Mouse (Mus musculus): Measurements from ENCODE around the gene Adgrl3. TPM values are rescaled to one million over a fixed set of nuclear protein-coding genes. Genes with fewer than 3 reads are reported as not detected.

The Adgrl3 gene
- polyA plus RNA-seq, 1 experiment, result 0.95 TPM

DNA sequence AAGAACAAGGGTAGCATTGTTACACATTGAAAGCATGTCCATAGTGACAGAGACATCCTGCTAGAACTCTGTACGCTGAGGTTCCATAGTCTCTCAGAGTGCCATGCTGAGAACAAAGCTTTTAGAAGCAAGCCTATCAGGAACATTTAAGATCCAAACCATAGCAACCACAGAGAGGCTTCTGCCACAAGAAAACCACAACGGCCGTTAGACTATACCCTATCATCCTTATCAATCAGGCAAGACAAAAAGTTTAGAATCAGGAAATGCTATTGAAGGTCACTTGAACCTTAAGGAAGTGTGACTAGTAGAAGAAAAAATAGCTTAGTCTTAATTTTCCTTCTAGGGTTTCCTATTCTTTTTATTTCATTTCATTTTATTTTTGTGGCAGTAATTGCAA, 464.0 kb downstream of the Adgrl3 start:
- Histone ChIP-seq H3K4me3 (ENCODE audit: insufficient read depth, low read depth, low read length) (no peak overlapping the region), H3K36me3 (ENCODE audit: control insufficient read depth, insufficient read depth, low read length) (no peaks in the 10 kb centered on the region), H3K27me3 (replicated peaks; ENCODE audit: control insufficient read depth, insufficient read depth, low read length) (no peaks in the 10 kb centered on the region), H3K4me1 (ENCODE audit: control insufficient read depth, insufficient read depth, low read length) (no peaks in the 10 kb centered on the region), H3K27ac (ENCODE audit: insufficient read depth, low read depth, low read length) (no peak overlapping the region)
- no peak for TF ChIP-seq CTCF (conservative IDR thresholded peaks at IDR 0.05; ENCODE audit: insufficient read depth, insufficient read length, low read depth, low read length)
- no peak for TF ChIP-seq POLR2A (IDR thresholded peaks at IDR 0.05; ENCODE audit: low read depth, low read length)
- no peak for DNase-seq
- WGBS, result 85% methylated on average over 3 of the region's 3 CpGs

DNA sequence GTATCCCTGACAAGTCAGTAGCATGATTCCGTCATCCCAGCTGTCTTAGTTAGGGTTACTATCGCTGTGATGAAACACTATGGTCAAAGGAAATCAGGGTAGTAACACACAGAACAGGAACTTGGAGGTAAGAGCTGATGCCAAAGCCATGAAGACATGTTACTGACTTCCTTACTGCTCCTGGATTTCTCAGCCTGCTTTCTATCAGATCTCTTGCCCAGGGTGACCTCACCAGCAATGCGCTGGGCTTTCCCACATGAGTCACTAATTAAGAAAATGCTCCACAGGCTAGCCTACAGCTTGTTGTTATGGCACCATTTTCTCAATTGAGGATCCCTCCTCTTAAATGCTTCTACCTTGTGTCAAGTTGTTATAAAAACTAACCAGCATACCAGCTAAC, 481.1 kb downstream of the Adgrl3 start:
- H3K27me3 ChIP-seq (replicated peaks; ENCODE audit: control insufficient read depth, insufficient read depth, low read length), result no peaks in the 10 kb centered on the region
- DNase-seq, result no peak
- TF ChIP-seq POLR2A (IDR thresholded peaks at IDR 0.05; ENCODE audit: low read depth, low read length), result no peak
- no peak for TF ChIP-seq CTCF (conservative IDR thresholded peaks at IDR 0.05; ENCODE audit: insufficient read depth, insufficient read length, low read depth, low read length)
- no peaks in the 10 kb centered on the region for H3K36me3 ChIP-seq (ENCODE audit: control insufficient read depth, insufficient read depth, low read length)
- no peaks in the 10 kb centered on the region for H3K4me1 ChIP-seq (ENCODE audit: control insufficient read depth, insufficient read depth, low read length)
- no peak overlapping the region for H3K27ac ChIP-seq (ENCODE audit: insufficient read depth, low read depth, low read length)
- H3K4me3 ChIP-seq (ENCODE audit: insufficient read depth, low read depth, low read length), result no peak overlapping the region
- 86% methylated on average over 3 of the region's 3 CpGs for WGBS

DNA sequence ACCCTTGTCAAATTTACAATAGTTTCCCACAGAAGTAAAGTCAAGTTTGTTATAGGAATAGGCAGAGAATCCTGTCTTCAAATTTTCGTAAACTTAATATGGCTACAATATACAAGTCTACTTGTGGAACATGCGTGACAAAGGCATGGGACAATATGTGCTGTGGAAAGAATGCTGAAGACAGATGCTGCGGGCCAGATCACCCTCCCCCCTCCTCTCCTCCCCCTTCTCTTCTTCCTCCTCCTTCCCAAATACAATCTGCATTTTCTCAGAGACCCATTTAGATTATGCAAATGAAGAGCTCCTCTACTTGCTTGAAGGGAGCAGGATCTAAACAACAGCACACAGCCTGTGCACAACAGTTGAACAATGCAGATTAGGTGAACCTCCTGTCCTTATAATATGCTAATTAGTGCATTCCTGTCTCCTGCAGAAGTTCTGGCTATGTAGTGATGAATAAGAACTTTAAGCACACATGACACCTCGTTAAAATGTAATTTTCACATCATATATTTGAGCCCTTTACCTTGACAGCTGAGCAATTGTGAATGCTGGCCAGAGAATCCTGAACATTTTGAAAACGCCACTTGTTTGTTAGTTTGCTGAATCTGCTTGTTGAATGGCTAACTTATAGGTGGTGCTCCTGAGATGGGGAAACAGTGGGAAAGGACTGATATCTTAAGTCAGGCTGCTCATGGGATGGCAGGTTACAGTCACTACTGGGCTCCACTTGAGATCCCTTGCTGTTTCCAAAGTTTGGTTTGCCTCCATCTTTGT, 499.0 kb downstream of the Adgrl3 start:
- no peaks in the 10 kb centered on the region for H3K36me3 ChIP-seq (ENCODE audit: control insufficient read depth, insufficient read depth, low read length)
- no peaks in the 10 kb centered on the region for H3K4me1 ChIP-seq (ENCODE audit: control insufficient read depth, insufficient read depth, low read length)
- no peak for DNase-seq
- no peak for TF ChIP-seq CTCF (conservative IDR thresholded peaks at IDR 0.05; ENCODE audit: insufficient read depth, insufficient read length, low read depth, low read length)
- no peak for TF ChIP-seq POLR2A (IDR thresholded peaks at IDR 0.05; ENCODE audit: low read depth, low read length)
- no peak overlapping the region for H3K4me3 ChIP-seq (ENCODE audit: insufficient read depth, low read depth, low read length)
- 60% methylated on average over 5 of the region's 5 CpGs for WGBS
- H3K27ac ChIP-seq (ENCODE audit: insufficient read depth, low read depth, low read length), result no peak overlapping the region
- H3K27me3 ChIP-seq (replicated peaks; ENCODE audit: control insufficient read depth, insufficient read depth, low read length), result no peaks in the 10 kb centered on the region

DNA sequence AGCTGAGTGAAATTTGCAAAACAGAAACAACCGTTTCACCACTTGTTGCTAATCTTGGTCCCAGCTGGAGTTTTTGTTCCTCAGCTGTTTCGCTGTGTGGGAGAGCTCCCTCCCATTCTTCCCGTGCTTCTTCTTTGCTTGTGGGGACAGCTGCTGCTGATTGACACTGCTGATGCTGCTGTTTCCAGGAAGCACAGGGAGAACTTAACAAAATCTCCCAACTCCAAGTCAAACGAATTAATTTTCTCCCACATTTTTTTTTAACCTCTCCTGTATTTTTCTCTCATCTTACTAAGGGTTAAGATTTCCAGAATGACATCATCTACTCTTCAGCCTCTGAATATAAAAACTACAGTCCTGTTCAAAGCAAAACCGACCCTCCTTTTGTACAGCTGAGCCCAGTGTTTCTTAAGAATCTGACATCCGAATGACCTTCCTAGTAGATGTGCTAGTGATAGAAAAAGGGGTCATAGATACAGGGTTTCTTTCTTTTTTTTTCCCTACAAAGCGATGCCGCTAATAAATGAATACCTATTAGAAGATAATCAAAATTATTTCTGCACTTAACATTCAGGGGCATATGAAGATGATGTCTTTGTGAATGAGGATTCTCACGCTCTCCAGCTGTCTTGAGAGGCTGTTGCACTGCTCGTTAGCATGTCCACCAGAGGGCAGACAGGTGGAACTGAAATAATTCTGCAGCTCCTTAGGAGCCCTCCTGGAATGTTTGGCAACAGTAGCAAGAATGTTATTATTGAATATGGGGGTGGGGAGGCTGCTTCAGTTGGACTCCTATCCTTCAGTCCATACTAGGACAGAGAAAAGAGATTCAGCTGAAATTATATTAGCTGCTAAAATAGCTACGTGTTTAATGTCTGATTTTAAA, 499.8 kb downstream of the Adgrl3 start:
- DNase-seq, result peak; percentile 53

DNA sequence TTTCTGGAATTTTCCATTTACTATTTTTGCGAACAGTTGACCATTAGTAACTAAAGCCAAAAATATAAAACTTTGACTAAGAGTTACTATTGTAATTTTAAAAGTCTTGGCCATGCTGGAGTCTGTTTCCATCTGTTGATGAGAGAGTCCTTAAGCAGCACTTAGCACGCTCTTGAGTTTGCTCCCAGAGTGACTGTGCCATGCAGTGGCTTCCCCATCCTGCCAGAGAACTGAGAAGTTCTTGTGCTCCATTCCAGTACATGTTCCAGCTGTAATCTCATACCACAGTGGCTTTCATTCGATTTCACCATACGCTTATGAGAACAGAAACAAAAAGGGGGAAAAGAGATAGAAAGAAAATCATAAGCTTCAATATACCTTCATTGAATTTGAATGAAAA, 502.8 kb downstream of the Adgrl3 start:
- Histone ChIP-seq H3K4me1 (ENCODE audit: control insufficient read depth, insufficient read depth, low read length) (no peaks in the 10 kb centered on the region), H3K36me3 (ENCODE audit: control insufficient read depth, insufficient read depth, low read length) (no peaks in the 10 kb centered on the region), H3K27me3 (replicated peaks; ENCODE audit: control insufficient read depth, insufficient read depth, low read length) (no peaks in the 10 kb centered on the region), H3K4me3 (ENCODE audit: insufficient read depth, low read depth, low read length) (no peak overlapping the region), H3K27ac (ENCODE audit: insufficient read depth, low read depth, low read length) (no peak overlapping the region)
- no peak for DNase-seq
- WGBS, result 84% methylated on average over 4 of the region's 4 CpGs
- TF ChIP-seq CTCF (conservative IDR thresholded peaks at IDR 0.05; ENCODE audit: insufficient read depth, insufficient read length, low read depth, low read length) (no peak), POLR2A (IDR thresholded peaks at IDR 0.05; ENCODE audit: low read depth, low read length) (no peak)

More for the DNA sequence above, 499.8 kb downstream of the Adgrl3 start:
- no peak overlapping the region for H3K4me3 ChIP-seq (ENCODE audit: insufficient read depth, low read depth, low read length)
- no peak overlapping the region for H3K27ac ChIP-seq (ENCODE audit: insufficient read depth, low read depth, low read length)
- H3K27me3 ChIP-seq (replicated peaks; ENCODE audit: control insufficient read depth, insufficient read depth, low read length), result no peaks in the 10 kb centered on the region
- no peak for TF ChIP-seq POLR2A (IDR thresholded peaks at IDR 0.05; ENCODE audit: low read depth, low read length)
- TF ChIP-seq CTCF (conservative IDR thresholded peaks at IDR 0.05; ENCODE audit: insufficient read depth, insufficient read length, low read depth, low read length), result peak; percentile 58
- H3K36me3 ChIP-seq (ENCODE audit: control insufficient read depth, insufficient read depth, low read length), result no peaks in the 10 kb centered on the region
- WGBS, result 29% methylated on average over 11 of the region's 11 CpGs
- no peaks in the 10 kb centered on the region for H3K4me1 ChIP-seq (ENCODE audit: control insufficient read depth, insufficient read depth, low read length)

DNA sequence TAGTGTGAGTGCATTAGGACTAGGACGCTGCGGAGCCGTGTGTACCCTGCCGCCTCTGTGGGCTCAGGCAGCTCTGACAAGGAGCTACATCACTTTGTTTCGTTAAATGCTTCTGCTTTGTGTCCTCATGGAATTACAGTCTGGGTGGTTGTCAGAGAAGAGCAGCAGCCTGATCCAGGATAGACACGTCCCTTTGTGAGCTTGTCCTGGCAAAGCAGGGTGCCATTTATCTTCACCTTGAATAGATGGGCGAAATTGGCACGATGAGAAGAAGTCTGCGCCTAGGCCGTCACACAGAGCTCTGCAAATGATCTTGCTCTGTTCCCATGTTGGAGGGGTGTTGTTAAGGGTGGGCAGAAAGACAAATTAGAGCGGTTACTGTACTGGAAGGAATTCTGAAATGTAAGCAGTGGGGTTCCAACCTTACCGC, 504.6 kb downstream of the Adgrl3 start:
- H3K27ac ChIP-seq (ENCODE audit: insufficient read depth, low read depth, low read length), result no peak overlapping the region
- TF ChIP-seq CTCF (conservative IDR thresholded peaks at IDR 0.05; ENCODE audit: insufficient read depth, insufficient read length, low read depth, low read length), result no peak
- no peak for TF ChIP-seq POLR2A (IDR thresholded peaks at IDR 0.05; ENCODE audit: low read depth, low read length)
- no peaks in the 10 kb centered on the region for H3K4me1 ChIP-seq (ENCODE audit: control insufficient read depth, insufficient read depth, low read length)
- no peaks in the 10 kb centered on the region for H3K36me3 ChIP-seq (ENCODE audit: control insufficient read depth, insufficient read depth, low read length)
- H3K4me3 ChIP-seq (ENCODE audit: insufficient read depth, low read depth, low read length), result no peak overlapping the region
- DNase-seq, result no peak
- WGBS, result 90% methylated on average over 12 of the region's 12 CpGs
- H3K27me3 ChIP-seq (replicated peaks; ENCODE audit: control insufficient read depth, insufficient read depth, low read length), result no peaks in the 10 kb centered on the region

DNA sequence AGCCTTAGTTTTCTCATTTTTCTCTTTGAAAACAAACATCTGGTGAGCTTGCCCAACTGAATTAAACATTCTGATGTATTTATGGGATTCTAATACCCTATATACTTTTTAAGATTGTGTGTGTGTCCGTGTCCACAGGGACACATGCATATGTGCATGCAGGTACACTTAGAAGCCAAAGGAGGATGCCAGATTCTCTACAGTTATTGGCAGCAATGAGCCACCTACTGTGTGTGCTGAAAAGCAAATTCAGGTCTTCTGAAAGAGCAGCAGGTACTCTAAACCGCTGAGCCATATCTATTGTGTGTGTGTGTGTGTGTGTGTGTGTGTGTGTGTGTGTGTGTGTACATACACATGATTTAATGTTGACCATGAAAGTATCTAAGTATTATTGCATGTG, 505.4 kb downstream of the Adgrl3 start:
- no peak overlapping the region for H3K4me3 ChIP-seq (ENCODE audit: insufficient read depth, low read depth, low read length)
- TF ChIP-seq CTCF (conservative IDR thresholded peaks at IDR 0.05; ENCODE audit: insufficient read depth, insufficient read length, low read depth, low read length), result no peak
- TF ChIP-seq POLR2A (IDR thresholded peaks at IDR 0.05; ENCODE audit: low read depth, low read length), result no peak
- no peak overlapping the region for H3K27ac ChIP-seq (ENCODE audit: insufficient read depth, low read depth, low read length)
- H3K27me3 ChIP-seq (replicated peaks; ENCODE audit: control insufficient read depth, insufficient read depth, low read length), result no peaks in the 10 kb centered on the region
- WGBS, result 83% methylated on average over 2 of the region's 2 CpGs
- DNase-seq, result no peak
- no peaks in the 10 kb centered on the region for H3K4me1 ChIP-seq (ENCODE audit: control insufficient read depth, insufficient read depth, low read length)
- H3K36me3 ChIP-seq (ENCODE audit: control insufficient read depth, insufficient read depth, low read length), result no peaks in the 10 kb centered on the region
